Mouse (Mus musculus) lung, adult 2 months (tissue): ENCODE measurements around the gene Prr36.

Source experiments
- CTCF ChIP-seq: fragments of 200-500 bp; IDR thresholded peaks from 2 replicates; pipeline ENCODE4 v1.5.1; 2011; ENCODE audit warnings: mild to moderate bottlenecking, low read length, control low read depth; ENCODE audit not compliant: insufficient read depth
- POLR2A ChIP-seq: fragments of 200-500 bp; IDR thresholded peaks from 2 replicates; pipeline ENCODE4 v1.6.1; 2011; ENCODE audit warnings: low read depth, mild to moderate bottlenecking, control low read depth, low read length, borderline replicate concordance; ENCODE audit errors: extremely low read depth

DNA sequence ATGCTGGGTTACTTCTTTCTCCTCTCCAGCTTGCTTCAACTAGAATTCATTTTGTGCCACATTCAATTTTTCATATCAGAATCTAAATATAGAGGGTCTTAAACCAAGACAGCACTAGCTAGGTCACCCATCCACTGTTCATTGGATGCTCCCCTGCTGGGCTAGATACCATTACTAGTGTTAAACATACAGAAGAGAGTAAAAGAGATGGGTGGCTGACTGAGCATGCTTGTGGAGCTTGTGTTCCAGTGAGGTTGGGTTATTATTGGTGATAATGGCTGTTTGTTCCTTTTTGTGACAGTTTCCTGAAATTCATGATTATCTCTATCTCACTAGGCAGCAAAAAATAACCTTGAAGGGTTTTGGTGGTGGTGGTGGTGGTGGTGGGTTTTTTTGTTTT lies 4.8 kb upstream of the Prr36 start:
- TF ChIP-seq POLR2A (no peak), CTCF (no peak)
